Mouse (Mus musculus) testis, adult 2 months (tissue): ENCODE data around the gene Plek.

Experiments
- CTCF ChIP-seq: fragments of 200-500 bp; IDR thresholded peaks from 2 replicates; pipeline ENCODE4 v1.5.1; 2012; ENCODE audit warnings: low read depth, mild to moderate bottlenecking, inconsistent platforms, low read length, moderate library complexity; ENCODE audit not compliant: control insufficient read depth, insufficient read depth, insufficient replicate concordance
- POLR2A ChIP-seq: fragments of 200-500 bp; IDR thresholded peaks from 2 replicates; pipeline ENCODE4 v1.6.1; 2012; ENCODE audit warnings: low read depth, mild to moderate bottlenecking, inconsistent platforms, low read length, moderate library complexity; ENCODE audit not compliant: control insufficient read depth

GRCm38 (mm10) chr11:16948756-16949155 is 103.4 kb downstream of the Plek start:
- TF ChIP-seq POLR2A: no peak
- no peak for TF ChIP-seq CTCF
